Mouse (Mus musculus): ENCODE data around the gene Cd79a.

DNA sequence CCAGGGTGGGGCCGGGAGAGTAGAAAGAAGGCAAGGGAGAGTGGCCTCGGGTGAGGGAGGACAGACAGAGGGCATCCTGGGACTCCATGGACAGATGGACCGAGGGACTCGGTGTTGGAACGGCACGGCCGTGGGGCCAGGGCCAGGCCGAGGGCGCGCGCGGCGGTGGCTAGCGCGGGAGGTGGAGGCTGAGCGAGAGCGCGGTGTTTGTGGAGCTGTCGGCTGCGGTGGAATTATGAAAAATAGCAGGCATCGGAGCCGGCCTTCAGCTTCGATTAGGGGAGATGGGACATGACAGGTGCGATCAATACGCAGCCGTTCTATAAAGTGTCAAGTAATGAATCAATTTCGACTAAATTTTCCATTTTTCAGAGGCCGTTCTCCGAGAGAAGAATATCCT is 51.6 kb downstream of the Cd79a start:
- TF ChIP-seq POLR2A (IDR thresholded peaks at IDR 0.05; ENCODE audit: insufficient read depth, low read length): no peak
- TF ChIP-seq CTCF (IDR thresholded peaks at IDR 0.05; ENCODE audit: low read depth, low read length): no peak
